Mouse (Mus musculus) cortical plate, adult 2 months (tissue): Measurements from ENCODE around the gene Diras2.

Experiments used
- CTCF ChIP-seq: fragments of 200-500 bp; IDR thresholded peaks from 2 replicates; pipeline ENCODE4 v1.5.1; 2011; ENCODE audit warnings: mild to moderate bottlenecking, control low read depth, low read length; ENCODE audit not compliant: insufficient read depth; ENCODE audit errors: extremely low read depth
- POLR2A ChIP-seq: fragments of 200-500 bp; IDR thresholded peaks from 2 replicates; pipeline ENCODE4 v1.6.1; 2011; ENCODE audit warnings: mild to moderate bottlenecking, low read length, control low read depth; ENCODE audit not compliant: insufficient read depth; ENCODE audit errors: extremely low read depth

DNA sequence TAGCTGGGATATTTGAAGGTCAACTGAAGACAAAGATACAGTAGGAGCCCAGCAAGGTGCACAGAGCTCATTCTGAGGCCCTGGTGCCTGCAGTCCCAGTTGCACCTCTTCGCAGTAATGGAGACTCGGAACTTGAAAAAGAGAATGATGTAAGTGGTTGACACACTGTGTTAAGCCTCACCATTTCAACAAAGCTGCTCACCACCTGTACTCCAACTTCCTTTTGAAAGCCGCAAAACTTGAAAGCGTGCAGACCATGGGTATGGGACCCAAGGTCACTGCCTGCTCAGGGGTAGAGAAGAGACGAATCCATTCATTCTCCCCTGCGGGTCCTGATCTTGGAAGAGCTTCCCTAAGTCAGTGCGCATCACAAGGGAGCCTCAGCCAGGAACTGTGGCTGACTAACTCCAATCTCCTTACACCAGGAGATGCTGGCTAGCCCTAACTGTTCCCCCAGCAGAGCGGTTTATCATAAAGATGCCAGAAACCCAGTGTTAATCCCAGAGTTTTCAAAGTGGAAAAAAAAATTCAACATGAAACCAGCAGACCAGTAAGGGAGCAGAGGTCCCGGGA, 35.2 kb upstream of the Diras2 start:
- TF ChIP-seq CTCF (no peak), POLR2A (no peak)
